Mouse (Mus musculus): ENCODE measurements around the gene Bid.
"Not testable (repeated sequence)": the region's sequence is repeated elsewhere in the genome, so short reads cannot be mapped to it uniquely, and the experiment has no call there.

The Bid gene

GRCm38 (mm10) chr6:120937999-120938608, 21.5 kb upstream of the Bid start:
- in situ Hi-C loops (cut with MboI, MseI) = no loop called here

GRCm38 (mm10) chr6:120937104-120937617, 20.5 kb upstream of the Bid start:
- in situ Hi-C loops (cut with MboI, MseI) = no loop called here

DNA sequence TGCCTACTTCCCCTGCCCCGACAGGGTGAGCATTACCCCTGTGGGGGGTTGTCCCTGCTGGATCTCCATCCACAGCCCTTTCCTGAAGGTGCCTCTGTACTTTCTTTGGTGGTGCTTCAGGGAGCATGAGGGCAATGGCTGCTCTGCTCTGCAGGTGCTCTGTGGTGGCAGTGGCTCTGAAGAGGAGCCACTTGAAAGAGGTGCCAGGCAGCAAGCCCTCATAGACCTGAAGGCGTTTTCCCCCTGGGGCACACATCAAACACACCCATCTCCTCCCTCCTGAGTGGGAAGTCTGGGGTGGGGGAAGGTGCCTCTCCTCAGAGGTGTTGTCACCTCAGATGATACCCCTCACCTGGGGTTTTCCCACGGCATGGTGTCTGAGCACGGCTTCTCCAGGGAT, 17.5 kb upstream of the Bid start:
- in situ Hi-C loops (cut with MboI, MseI) = no loop called here

DNA sequence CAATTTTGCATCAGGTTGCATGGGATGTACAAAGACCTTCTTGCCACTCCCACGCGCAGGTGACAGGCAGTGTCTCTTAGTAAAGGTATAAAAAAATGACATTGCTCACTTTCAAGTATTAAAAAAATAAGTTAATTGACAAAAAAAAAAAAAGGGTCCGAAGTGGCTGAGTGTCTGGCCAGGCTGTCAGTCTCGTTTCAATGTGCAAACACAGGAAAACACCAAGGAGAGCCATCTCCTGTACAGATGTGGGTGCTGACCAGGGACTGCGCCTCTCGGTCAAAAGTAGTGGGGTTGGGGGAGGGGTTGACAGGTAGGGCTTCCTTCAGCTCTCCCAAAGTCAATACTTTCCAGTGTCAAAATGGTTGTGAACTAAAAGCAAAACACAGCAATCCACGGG, 17.0 kb upstream of the Bid start:
- in situ Hi-C loops (cut with MboI, MseI) = no loop called here

DNA sequence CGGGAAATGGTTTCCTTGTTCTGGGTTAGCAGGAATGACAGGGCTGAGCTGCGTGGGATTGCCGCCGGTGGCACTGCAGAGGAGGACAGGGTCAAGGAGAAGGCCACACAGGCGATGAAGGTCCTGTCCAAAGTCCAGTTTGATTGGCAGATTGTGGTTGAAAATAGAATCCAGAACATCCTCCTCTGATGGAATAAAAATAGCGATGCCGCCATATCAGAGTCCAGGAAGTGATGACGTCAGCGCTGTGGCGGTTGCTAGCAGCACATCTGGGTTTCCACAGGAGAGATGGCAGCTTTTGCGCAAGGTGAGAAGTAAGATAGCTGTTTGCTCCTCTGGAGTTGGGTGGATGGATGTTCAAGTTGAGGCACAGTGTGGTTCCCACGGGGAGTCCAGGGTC, 15.9 kb upstream of the Bid start:
- in situ Hi-C loops (cut with MboI, MseI) = no loop called here

DNA sequence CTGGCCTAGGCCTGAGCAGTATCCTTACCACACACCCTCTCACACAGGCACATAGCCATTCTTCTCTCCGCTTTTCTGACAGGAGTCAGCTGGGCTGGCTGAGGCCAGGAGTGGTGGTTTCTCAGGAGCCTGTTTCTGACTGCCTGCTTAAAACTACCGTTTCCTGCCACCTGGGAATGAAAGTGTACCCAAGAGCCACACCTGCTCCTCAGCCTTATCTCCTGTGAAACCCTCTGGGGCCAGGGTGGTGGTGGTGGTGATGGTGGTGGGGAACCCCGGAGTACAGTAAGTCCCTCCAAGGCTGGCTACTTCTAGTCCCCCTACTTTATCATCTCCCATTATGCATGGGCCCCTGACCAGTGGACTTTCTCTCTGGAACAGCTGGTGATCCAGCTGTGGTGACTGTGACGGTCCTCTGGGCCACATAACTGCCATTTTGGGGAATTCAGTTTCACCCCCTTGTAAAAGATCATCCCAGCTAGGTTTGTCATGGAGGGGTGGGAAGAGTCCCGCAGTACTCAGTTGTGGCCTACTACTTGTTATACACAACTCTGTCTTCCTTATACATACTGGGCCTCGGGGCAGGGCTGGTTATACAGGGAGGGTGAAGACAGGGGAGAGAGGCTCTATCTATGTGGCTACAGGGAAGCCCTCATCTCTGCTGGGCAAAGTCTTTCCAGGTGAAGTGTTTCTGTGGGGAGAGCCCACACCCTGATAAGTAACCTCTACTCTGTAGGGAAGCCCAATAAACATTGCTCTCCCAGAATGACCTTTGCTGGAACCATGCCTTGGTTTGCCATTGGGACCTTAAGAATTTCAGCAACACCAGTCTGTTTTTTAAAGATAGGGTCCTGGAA, 14.0 kb upstream of the Bid start:
- in situ Hi-C loops (cut with MboI, MseI) = no loop called here

GRCm38 (mm10) chr6:120929421-120929820, 12.8 kb upstream of the Bid start:
- in situ Hi-C loops (cut with MboI, MseI) = loop anchor here in 1 of 2 experiments (10.0 kb wide), 1 partner anchor 1885 kb away; the partner anchor contains the start of gene Foxj2

DNA sequence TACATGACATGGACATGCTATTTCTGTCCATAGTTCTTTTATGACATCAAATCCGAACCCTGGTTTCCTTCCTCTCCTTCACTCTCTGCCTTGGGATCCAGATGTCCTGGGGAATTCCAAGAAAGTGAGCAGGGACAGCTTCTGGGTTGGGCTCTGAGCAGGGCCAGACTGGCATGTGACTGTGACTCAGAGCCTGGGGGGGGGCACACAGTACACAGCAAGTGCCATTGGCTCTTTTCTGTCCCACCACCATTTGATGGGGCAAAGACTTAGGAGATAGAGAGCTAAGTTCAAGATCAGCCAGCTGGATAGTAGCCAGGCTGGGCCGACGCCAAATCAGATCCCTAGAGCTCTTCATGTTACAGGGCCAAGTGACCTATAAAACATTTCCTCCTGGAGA, 11.1 kb upstream of the Bid start:
- in situ Hi-C loops (cut with MboI, MseI) = loop anchor here in 1 of 2 experiments (10.0 kb wide), 1 partner anchor 1887 kb away; the partner anchor contains the start of gene Foxj2

GRCm38 (mm10) chr6:120926880-120927279, 10.2 kb upstream of the Bid start:
- in situ Hi-C loops (cut with MboI, MseI) = loop anchor here in 1 of 2 experiments (10.0 kb wide), 1 partner anchor 1888 kb away; the partner anchor contains the start of gene Foxj2

DNA sequence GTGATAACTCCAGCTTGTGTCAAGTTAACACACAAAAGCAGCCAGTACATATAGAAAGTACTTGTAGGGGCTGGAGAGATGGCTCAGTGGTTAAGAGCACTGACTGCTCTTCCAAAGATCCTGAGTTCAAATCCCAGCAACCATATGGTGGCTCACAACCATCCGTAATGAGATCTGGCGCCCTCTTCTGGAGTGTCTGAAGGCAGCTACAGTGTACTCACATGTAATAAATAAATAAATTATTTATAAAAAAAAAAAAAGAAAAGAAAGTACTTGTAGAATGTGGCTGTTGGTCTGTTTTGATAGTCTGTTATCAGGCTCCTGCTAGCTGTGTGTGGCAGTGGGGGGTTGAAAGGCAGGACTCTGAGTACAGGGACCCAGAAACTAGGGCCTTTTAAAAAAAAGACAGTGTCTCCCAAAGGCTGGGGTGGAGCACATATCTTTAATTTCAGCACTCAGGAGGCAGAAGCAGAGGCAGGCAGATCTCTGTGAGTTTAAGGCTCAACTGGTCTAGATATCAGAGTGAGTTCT, 8.2 kb upstream of the Bid start:
- in situ Hi-C loops (cut with MboI, MseI) = loop anchor here in 1 of 2 experiments (10.0 kb wide), 1 partner anchor 1890 kb away; the partner anchor contains the start of gene Foxj2

DNA sequence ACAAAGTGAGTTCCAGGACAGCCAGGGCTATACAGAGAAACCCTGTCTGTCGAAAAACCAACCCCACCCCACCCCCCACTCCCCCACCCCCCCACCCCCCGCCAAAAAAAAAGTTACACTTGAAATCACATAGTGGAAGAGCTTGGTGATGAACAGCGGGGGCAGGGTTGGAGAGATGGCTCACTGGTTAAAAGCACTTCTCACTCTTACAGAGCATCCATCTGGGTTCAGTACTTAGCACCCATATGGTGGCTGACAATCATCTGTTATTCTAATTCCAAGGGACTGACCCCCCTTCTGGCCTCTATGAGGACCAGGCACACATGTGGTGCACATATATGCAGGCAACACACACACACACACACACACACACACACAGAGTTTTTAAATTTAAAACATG, 1.3 kb upstream of the Bid start:
- in situ Hi-C loops (cut with MboI, MseI) = no loop called here

DNA sequence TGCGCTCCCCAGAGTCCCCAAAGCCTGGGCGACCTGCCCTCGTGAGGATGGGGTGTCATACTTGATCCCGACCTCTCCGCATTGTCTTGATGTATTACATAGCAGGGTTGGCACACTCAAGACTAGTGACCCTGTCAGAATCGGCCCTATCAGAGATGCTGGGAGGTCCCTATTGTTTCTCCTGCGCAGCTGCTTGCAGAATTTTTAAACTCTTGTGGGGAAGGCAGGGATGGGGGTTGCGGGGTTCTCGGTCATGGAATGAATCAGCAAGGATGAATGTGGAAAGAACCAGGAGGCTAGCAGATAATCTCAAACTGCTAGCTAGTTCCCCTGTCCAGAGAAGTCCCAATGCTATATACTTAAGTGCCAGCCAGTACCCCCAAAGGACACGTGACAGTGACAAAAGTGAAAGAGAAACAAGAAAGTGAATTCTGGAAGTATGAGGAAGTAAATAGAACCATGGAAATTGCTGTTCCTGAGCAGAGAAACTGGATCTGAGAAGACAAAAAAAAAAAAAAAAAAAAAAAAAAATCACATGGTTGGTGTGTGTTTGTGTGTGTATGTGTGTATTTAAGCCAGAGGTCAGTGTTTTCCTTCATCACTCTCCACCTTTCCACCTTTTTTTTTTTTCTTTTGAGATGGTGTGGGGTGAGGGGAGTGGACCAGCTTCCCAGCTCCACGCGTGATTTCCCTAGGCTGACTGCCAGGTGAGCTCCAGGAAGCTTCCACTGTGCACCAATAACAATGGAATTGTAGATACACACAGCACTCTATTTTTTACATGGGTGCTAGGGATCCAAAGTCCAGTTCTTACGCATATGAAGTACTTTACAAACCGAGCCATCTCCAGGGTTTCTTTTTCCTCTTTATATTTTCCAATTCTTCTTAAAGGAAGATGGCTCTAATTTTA, 574 bp upstream of the Bid start:
- in situ Hi-C loops (cut with MboI, MseI) = not testable (repeated sequence)

DNA sequence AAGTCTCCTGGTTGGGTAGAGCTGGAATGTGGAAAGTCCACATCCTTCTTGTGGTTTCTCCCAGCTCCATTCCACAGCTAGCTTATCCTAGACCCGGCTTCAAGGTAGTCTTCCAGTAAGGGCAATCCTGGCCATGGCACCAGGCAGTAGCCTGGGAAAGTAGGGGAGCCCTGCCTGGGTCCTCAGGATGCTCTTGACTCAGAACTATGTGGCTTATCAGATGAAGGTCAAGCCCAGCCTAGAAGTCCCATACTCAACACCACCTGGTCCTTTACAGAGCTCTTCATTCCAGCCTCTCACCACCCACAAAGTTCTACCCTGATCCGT, 1.0 kb downstream of the Bid start:
- in situ Hi-C loops (cut with MboI, MseI) = no loop called here

DNA sequence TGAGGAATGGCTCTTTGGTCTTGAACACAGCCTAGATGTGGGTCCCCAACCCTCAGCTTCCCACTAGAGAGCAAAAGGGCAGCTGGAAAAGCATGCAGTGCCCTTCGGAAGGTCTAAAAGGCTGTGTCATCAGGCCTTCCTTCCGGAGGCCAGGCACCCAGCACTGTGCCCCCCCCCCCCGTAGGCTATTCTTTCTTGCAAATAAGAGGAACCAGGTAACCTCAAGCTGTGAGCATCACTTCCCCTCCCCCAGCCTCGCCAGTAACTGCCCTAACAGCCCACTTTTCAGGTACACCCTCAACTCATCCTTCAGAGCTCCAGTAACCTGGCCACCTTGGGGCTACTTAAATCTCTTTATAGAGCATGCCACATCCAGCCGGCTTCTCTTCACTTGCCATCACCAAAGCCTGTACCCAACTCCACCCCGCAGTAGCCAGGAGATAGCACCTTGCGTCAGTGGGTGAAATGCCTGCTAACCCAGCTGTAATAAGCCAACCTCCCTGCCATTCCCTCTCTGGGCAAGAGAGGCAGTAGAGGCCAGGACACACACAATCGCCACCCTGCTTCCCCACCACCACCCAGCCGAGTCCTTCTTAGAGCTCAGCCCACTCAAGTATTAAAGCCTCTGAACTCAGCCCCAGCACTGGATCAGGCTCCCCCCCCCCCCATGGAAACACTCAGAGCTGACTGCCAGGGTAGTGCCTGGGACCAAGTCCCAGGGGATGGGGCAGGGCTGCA, 1.6 kb downstream of the Bid start:
- in situ Hi-C loops (cut with MboI, MseI) = no loop called here

DNA sequence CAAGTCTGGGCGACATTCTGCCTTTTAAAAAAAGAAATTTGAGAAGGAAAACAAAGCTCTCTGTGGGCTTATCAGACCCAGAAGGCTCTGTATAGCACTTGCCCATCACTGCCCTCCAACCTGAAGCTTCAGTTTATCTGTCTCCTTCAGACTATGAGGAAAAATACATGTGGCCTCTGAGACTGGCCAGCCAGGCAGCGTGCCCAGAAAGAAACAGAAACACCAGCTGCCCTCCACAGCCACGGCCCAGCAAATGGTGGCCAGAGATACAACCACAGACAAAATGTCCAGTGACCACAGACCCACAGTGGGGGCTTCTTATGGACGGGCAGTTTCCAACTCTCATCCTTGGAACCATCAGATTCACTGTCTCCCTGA, 2.1 kb downstream of the Bid start:
- in situ Hi-C loops (cut with MboI, MseI) = no loop called here

GRCm38 (mm10) chr6:120913783-120914182, 2.9 kb downstream of the Bid start:
- in situ Hi-C loops (cut with MboI, MseI) = no loop called here

DNA sequence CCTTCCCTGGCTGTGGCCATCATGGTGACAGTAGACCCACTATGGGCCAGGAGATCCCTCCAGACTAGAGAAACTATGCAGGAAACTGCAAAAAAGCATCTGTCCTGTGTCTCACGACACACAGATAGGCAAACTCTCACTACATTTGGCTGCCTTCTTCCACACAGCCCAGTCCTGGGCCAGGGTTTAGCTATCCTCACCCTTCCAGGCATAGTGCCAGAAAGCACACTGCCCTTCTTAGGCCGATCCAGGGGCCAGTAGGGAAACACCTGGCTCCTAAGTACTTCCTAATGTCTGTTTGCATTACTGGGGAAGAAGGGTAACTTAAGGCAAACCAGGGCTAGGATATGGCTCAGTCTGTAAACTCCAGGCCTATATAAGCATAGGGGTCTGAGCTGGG, 3.7 kb downstream of the Bid start:
- in situ Hi-C loops (cut with MboI, MseI) = no loop called here

- in situ Hi-C loops (cut with MboI, MseI) = no loop called here
These were observed 5.2 kb downstream of the Bid start for GRCm38 (mm10) chr6:120911213-120912007.

DNA sequence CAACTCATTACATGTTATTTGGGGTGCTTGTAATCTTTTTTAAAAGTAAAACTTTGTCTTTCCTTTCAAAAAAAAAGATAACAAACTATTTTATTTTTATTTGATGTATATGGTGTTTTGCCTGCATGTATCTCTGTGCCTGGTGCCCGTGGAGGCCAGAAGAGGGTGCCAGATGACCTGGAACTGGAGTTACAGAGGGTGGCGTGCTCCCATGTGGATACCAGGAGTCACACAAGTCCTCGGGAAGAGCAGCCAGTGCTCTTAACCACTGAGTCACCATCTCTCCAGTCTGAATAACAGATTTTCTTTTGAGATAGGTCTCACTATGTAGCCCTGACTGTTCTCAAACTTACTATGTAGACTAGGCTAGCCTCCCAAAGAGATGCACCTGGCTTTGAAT, 7.2 kb downstream of the Bid start:
- in situ Hi-C loops (cut with MboI, MseI) = no loop called here
